Mouse (Mus musculus) hindbrain, embryonic 14.5 days (tissue): ENCODE data around the gene Gkn1. TPM values are rescaled to one million over a fixed set of nuclear protein-coding genes. Genes with fewer than 3 reads are reported as not detected.

ENCODE experiments used
- polyA plus RNA-seq: library from polyadenylated mRNA; unstranded; fragments of >200 nt; fragmentation: Nextera tagmentation; extraction: Ambion mirVana; gene quantifications from 2 replicates; pipeline ENCODE4 v1.2.1, GENCODE M21; 2014

Gkn1 gene
- polyA plus RNA-seq, 1 experiment from 2014 or later = not detected

Other genes starting within 250 kb of the Gkn1 start
- gene D6Ertd527e, start 246.2 kb downstream of the Gkn1 start, polyA plus RNA-seq = 0.13 and 0.21 TPM in 2 replicates
- gene Antxr1, start 15.1 kb downstream of the Gkn1 start, polyA plus RNA-seq = 4.7 and 5.5 TPM in 2 replicates
- not detected in 2 replicates for gene Gkn2, start 22.4 kb upstream of the Gkn1 start, polyA plus RNA-seq
- gene Gkn3, start 38.0 kb upstream of the Gkn1 start, polyA plus RNA-seq = 0.25 and 0.39 TPM in 2 replicates
- not detected in 2 replicates for gene Bmp10, start 78.1 kb upstream of the Gkn1 start, polyA plus RNA-seq
- gene Arhgap25, start 182.3 kb upstream of the Gkn1 start, polyA plus RNA-seq = 2.8 and 3.2 TPM in 2 replicates
- gene Prokr1, start 239.8 kb upstream of the Gkn1 start, polyA plus RNA-seq = 1.7 and 2.7 TPM in 2 replicates